Mouse (Mus musculus) liver, adult (tissue): ENCODE data around the gene BC035044.

Experiments used
- GATA4 ChIP-seq: IDR thresholded peaks from 2 replicates; pipeline ENCODE4 v1.6.1; 2014; ENCODE audit warnings: mild to moderate bottlenecking, low read length; ENCODE audit not compliant: insufficient replicate concordance

The BC035044 gene

DNA sequence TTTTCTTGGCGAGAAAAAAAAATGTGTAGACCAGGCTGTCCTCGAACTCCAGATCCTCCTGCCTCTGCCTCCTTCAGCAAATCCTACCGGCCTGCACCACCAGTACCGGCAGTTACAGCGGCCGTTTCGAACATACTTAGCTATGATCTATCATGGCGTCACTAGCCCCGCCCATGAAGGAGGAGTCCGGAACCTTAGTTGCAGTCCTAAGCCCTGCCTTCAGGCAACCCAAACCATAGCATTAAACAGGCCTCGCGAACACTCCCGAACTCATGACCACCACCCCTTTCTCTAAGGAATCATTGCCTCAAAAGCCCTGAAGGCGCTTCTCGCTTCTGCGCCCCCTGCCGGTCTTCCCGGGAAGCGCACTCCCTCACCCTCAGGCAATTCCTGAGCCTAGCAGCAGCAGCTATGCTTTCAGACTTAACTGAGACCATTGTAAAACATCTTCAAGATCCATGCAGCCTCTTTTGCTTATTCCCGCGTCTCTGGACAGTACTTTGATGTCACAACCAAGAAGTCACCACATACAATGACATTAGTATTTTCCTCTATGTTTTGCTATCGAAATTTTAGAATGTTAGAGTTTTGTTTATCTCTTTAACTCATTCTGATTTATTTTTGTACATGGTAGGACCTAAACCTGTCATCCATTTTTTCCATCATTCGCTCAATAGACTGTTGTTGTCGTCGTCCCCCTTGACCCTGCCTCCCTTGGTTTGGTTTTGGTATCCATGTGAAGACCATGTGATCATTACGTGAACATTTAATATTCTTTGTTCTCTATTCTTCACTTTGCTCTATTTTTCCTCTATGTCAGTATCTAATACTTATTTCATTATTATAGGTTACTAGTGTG lies 87.7 kb downstream of the BC035044 start:
- no peak for TF ChIP-seq GATA4

GRCm38 (mm10) chr6:128802557-128802956 lies 88.4 kb downstream of the BC035044 start:
- TF ChIP-seq GATA4: no peak

- no peak for TF ChIP-seq GATA4
These were observed 91.0 kb downstream of the BC035044 start for GRCm38 (mm10) chr6:128799896-128800270.
